11 mouse cellular contexts compared by ENCODE assay signal in the genomic region with DNA sequence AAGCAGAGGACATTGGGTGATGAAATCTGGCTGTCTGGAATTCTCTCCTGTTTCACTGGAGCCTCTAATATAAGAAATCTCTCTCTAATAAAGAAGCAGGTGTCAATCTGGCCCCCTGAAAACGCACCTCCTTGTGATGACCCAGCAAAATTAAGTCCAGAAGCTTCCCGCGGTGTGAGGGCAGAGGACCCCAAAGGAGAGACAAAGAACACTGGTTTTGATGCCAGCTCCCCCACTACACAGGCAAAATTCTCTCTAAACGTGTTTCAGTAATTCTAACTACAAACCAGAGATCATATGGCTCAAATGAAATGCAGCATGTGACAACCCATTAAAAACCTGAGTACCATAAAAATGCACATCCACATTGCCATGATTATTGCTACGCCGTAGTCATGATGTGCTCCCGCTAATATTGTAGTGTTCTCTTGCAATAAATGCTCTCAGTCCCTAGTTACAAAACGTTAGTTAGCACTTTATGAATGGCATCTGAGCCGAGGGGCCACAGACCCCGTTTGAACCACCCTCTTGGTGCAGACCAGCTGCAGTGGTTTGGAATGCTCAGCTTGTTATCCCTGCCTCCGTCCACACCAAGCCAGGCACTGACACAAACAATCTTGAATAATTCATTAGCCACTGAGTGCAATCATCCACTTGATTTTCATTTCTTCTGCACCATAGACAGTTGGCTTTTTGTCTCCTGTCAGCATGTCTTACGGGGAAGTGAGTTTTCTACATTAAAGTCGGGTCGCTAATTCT.
DNase-seq lines count a peak whose midpoint lies in the region.
"Had no signal": no experiment of that assay in that cellular context is flagged by ENCODE, and none has a peak within 500 bp of the region (broad histone marks: within the 10 kb centered on the region; RNA-seq: fewer than 3 reads in every experiment).

No protein-coding gene starts in this region.

- intact Hi-C loops in heart, postnatal 25 days (cut with DNase I): no loop called here

- DNase-seq in cerebellum, postnatal 10 days: peak; percentile 26
- no peak for DNase-seq in cerebellum, adult 11-12 months
- peak; percentile 17 for DNase-seq in right cerebral cortex, adult 18-20 months
- no peak for DNase-seq in right cerebral cortex, postnatal 25 days
- DNase-seq in layer of hippocampus, postnatal 36 days: peak; percentile 8 to 24
- DNase-seq in telencephalon, adult 2 months (ENCODE audit: low read depth, low spot score): peak; percentile 21
- DNase-seq in yolk sac, embryonic 10.5 days (ENCODE audit: low spot score): no peak
- no peak for DNase-seq in heart, postnatal 25 days (ENCODE audit: low spot score)
- DNase-seq: adrenal gland, adult 2 months; heart, postnatal 14 days; kidney, adult 9 months had no signal

Comparison
In these comparisons a context has a peak if more than half of its experiments do, and no peak if none do; other contexts are left out.
1. DNase-seq: peak in cerebellum, postnatal 10 days (2 of 2), right cerebral cortex, adult 18-20 months (single experiment), layer of hippocampus, postnatal 36 days (2 of 2) and telencephalon, adult 2 months (single experiment); none in cerebellum, adult 11-12 months (single experiment), right cerebral cortex, postnatal 25 days (single experiment), yolk sac, embryonic 10.5 days (single experiment) and heart, postnatal 25 days (single experiment).